Mouse (Mus musculus): ENCODE results near the gene Alkbh6.

Gene Alkbh6

DNA sequence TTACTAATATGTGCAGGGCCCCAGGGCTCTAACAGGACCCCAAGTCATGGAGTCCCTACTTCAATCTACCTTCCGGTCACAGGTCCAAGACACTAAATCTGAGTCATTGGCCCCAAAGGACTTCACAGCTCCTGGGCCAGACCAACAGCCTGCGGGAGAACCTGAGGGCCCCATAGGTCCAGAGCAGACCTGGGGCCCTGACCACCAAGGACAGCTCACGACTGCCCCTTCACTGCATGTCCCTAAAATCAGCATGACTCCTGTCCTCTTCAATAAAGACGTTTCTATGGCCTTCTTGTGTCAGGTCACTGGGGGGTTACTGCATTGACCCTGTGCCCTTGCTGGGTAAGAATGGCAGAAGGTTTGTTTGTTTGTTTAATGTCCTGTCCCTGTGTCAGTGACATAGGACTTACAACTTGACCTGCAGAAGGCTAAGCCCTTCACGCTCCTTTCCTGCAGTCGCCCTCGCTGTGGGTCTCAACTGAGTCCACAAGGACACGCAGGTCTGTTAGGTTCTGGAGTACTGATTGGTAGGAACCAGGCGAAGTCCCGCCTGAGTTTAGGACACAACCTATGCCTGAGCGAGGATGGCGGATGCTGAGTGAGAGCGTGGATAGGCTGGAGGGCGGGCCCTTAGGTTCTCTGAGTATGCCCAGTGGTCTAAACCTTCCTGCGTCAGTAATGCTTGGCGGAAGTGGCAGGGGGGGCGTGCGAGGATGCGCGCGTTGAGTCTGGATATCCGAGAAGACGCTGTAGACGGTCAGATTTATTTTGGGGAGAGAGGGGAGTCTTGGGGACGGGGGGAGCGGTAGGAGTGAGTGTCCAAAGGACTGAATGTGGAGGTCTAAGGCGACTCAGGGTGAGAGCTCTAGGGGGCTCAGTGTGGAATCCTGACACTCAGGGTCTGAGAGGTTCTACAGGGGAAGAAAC lies at the start of gene Alkbh6:
Alkbh6 (plus strand) TSS at position 642 of the 930 bp plus-strand sequence.
- peak; percentile 98 for DNase-seq

GRCm38 (mm10) chr7:30265041-30265440 lies 43.5 kb upstream of the Alkbh6 start:
- DNase-seq = no peak

- DNase-seq = no peak
These were observed 43.0 kb upstream of the Alkbh6 start for GRCm38 (mm10) chr7:30265531-30265930.

GRCm38 (mm10) chr7:30265935-30266334 lies 42.6 kb upstream of the Alkbh6 start:
- no peak for DNase-seq

DNA sequence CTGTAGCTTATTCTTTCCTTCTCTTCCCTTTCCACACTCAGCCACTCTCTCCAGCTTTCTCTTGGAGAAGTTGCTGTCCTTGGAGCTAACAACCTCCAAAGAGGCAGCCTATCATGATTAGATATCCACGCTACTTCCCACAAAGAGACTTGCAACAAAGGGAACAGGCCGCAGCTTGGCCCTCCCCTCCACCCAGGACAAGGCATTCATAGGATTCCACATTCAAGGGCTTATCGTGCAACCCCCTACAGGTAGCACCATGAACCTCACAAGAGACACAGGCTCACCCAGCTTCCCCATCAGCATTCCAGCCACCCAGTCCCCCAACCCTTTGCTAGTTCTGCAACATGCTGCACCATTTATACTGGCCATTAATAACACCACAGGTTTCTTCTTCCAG lies 41.7 kb upstream of the Alkbh6 start:
- no peak for DNase-seq

- no peak for DNase-seq
These were observed 38.9 kb upstream of the Alkbh6 start for GRCm38 (mm10) chr7:30269641-30270040.

DNA sequence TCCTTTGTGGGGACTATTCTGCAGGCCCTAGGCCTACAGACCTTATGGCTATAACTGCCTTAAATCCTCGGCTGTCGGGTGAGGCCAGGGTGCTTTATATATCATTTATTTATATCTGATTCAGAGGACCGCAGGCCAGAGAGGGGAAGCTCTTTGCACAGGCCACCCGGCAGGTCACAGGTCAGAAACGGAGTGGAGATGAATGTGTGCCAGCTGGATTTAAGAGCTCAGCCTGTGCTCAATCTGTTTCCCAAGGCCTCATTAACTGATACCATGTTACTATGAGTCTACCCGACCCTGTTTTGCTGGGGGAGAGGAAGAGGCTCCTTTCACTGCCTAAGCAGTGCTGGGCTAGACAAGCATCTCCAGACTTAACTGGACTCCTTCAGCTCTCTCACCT lies 34.1 kb upstream of the Alkbh6 start:
- DNase-seq = no peak

GRCm38 (mm10) chr7:30278911-30279310 lies 29.6 kb upstream of the Alkbh6 start:
- no peak for DNase-seq

- no peak for DNase-seq
These were observed 29.0 kb upstream of the Alkbh6 start for GRCm38 (mm10) chr7:30279536-30279935.

GRCm38 (mm10) chr7:30279951-30280669 lies 28.4 kb upstream of the Alkbh6 start, which contains the start of the genes Thap8 and Wdr62:
TSS of gene Thap8 (plus strand) at chr7:30280094.
TSS of gene Wdr62 (minus strand) at chr7:30280419.
- peak; percentile 93 for DNase-seq

DNA sequence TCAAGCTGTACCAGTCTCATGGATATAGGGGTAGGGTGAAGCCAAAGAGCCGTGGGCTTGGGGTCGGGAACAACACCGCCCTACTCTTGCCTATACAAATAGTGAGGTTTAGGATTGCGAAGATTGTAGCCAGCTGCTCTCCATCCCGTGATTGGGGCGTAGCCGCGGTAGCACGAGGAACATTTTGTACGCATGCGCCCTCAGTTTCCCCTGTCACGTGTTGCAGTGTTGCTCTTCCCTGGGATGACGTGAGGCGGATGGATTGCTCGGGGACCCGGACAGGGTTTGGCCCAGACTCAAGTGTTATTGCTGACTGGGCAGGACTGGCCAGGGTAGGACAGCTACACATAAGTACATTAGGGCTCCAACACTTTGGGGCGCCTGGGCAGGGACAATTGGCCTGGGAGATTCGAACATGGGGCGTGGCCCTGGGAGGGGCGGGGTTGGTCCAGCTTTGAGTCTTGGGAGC lies 27.8 kb upstream of the Alkbh6 start:
- peak; percentile 89 for DNase-seq

DNA sequence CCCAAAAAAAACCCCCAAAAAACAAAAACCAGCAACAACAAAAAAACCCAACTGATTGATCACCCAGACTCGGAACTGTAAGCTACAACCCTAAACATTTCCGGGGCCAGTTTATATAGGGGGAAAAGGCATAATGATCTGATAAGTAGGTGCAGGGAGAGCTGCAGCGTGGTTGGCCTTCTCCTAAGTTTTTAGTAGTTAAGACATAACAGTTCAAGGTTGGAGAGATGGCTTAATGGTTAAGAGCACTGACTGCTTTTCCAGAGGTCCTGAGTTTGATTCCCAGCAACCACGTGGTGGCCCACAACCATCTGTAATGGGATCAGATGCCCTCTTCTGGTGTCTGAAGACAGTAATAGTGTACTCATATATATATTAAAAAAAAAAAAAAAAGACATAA lies 27.0 kb upstream of the Alkbh6 start:
- no peak for DNase-seq

DNA sequence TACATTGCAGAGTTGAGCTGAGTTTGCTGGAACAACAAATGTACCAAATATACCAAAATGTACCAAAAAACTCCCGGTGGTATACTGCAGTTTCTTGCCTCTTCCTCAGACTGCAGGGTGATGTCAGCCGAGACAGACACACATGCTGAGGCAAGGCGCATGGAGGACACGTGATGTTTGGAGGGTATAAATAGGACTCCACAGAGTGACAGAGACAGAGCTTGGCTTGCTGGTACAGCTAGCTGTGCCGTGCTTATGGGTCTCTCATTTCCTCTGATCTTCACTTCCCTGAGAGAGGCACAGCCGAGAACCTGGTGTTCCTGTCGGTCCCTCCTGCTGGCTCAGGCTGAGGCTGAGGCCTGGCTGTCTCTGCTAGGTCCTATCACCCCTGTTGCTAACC lies 25.8 kb upstream of the Alkbh6 start:
- no peak for DNase-seq

- no peak for DNase-seq
These were observed 21.7 kb upstream of the Alkbh6 start for GRCm38 (mm10) chr7:30286701-30287410.

GRCm38 (mm10) chr7:30288046-30288445 lies 20.5 kb upstream of the Alkbh6 start:
- DNase-seq = no peak

DNA sequence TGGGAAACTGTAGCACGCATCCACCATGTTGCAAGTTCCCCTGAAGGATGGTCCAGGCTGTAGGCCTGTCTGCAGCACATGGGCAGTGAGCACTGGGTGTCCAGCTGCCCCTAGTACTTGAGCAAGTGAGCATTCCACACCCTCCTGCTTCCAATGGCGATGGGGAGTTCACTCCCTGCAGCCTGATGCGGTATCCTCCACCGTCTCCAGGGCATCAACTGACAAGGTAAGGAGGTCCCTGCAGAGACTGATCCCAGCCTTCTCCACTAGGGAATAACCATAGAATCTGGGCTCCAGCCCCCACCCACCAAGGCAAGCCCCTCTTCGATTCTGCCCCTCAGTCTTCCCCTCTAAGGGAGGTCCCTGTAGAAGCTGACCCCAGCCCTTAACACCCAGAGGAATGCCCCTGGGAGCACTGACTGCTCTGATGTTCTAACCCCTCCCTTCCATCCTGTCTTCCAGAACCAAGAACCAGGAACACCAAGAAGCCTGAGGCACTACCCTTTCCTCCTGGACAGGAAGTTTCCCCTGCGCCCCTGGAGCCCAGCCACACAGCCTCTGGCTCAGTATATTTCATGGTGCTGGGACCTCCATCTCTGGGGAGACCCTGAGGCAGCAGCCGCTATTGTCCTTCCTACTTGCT lies 19.3 kb upstream of the Alkbh6 start:
- DNase-seq = no peak

- DNase-seq = peak; percentile 54
These were observed 18.7 kb upstream of the Alkbh6 start for GRCm38 (mm10) chr7:30289714-30290399.

DNA sequence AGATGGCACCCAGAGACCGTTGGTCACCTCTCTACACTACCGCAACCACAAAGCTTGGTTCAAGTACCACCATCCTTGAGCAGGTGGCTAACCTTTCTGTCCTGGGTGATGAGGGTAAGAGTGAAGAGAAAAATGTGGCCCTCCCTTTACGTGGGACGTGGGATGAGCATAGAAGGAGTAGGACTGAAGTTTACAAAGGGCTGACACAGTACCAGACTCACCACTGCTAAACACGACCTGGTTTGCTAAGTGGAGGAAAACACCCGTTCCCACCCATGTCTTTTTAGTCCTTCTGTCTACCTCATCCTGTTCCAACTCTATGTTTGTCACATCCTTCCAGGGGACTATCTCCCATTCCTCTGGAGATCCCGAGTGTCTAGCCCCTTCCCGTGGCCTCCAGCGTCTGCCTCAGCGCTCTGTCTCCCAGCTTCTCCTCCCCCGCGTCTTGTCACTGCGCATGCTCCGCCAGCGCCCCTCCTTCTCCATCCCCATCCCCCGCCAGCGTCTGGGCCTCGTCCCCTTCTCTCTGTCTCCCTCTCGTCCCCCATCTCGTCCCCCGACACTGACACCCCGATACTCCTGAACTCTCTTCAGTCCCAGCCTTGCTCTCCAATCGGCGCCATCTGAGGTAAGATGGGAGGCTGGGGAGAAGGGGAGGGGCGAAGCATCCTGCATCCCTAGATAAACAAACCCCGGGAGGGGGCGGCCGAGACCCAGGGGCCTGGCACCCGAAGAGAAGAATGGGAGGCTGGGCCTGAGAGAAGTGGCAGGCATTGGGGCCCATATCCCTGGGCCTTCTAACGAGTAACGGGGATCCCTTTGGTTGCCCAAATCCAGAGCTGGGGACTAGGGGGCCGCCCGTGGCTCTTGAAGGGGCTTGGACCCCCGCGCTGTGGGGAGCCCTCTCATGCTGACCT lies 17.0 kb upstream of the Alkbh6 start, which contains the start of gene Clip3:
Clip3 (plus strand) TSS at position 514 of the 917 bp plus-strand sequence.
- DNase-seq = peak; percentile 92

GRCm38 (mm10) chr7:30293795-30294194 lies 14.7 kb upstream of the Alkbh6 start:
- peak; percentile 57 for DNase-seq

DNA sequence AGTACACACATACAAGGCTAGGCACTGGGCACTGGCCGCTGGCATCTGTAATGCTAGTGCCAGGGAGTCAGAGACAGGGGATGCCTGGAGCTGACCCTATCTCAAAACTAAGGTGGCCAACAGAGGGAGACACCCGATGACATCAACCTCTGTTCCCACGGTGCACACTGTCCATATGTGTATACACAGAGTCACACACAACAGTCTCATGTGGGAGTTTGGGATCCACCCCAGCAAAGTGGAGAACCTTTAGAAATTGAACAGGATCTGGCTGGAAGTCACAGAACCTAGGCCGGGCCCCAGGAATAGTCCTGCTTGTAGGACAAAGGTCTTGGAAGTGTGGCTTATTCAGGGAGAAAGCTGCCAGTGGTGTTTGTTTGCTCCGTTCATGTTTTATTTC lies 14.2 kb upstream of the Alkbh6 start:
- DNase-seq = no peak

DNA sequence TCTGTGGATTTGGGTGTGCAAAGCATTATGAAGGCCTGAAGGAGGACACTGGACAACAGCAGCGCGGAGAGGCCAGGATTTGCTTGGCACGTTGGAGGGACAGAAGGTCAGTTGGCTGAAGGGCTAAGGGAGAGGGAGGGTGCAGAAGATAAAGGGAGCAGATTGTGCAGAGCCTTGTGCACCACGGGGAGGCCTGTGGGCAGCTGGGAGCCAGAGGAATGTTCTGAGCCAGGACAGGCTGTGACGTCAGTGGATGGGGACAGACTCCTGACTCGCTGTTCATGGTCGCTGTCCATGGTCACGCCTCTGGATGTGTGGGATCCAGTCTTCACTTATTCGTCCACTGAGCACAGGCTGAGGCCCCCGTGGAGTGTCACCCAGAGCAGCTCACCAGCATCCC lies 13.4 kb upstream of the Alkbh6 start:
- DNase-seq = peak; percentile 69

Measured in right cerebral cortex, adult 18-20 months (tissue).